Mouse (Mus musculus): Measurements from ENCODE around the gene Mei1. TPM values are rescaled to one million over a fixed set of nuclear protein-coding genes. Genes with fewer than 3 reads are reported as not detected.

Mei1 gene
- polyA plus RNA-seq (2012; ENCODE audit: low replicate concordance): not detected in 2 replicates

DNA sequence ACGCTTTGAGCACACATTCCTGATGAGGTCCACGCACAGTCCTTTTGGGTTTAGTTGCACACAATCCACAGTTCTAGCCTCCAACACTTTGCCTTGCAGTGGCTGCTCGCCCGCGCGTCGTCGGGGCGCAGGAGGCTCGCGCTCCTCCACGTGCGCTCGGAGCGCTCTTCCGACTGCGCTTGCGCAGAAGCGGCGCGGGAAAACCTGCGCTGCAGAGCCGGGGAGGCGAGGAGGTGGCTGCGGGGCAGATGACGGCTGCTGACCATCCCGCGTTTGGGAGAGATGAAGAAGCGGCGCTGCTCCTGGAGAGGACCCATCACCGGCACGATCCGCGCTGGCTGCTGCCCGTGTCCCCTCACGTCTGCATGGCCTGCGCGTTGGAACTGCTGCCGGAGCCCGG lies at the start of gene Mei1:
Gene Mei1 (plus strand): TSS at position 99 of the 400 bp plus-strand sequence.

DNA sequence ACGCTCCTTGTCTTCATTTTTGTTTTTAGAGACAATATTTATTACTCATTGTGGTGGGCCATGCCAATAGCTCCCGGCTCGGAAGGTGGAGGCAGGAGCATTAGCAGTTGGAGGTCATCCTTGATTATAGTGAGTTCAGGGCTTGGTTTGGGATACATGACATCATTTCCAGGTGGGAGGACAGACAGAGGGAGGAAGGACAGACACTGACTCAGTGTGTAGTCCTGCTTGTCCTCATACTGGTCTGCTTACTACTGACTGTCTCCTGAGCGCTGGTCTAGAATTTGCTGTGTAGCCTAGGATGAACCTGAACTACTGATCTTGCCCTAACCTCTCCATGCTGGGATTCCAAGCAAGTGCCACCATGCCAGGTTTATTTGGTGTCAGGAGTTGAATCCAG lies 36.0 kb upstream of the Mei1 start, which contains the start of gene Desi1:
Gene Desi1 (minus strand): TSS at position 101 of the 400 bp plus-strand sequence.

DNA sequence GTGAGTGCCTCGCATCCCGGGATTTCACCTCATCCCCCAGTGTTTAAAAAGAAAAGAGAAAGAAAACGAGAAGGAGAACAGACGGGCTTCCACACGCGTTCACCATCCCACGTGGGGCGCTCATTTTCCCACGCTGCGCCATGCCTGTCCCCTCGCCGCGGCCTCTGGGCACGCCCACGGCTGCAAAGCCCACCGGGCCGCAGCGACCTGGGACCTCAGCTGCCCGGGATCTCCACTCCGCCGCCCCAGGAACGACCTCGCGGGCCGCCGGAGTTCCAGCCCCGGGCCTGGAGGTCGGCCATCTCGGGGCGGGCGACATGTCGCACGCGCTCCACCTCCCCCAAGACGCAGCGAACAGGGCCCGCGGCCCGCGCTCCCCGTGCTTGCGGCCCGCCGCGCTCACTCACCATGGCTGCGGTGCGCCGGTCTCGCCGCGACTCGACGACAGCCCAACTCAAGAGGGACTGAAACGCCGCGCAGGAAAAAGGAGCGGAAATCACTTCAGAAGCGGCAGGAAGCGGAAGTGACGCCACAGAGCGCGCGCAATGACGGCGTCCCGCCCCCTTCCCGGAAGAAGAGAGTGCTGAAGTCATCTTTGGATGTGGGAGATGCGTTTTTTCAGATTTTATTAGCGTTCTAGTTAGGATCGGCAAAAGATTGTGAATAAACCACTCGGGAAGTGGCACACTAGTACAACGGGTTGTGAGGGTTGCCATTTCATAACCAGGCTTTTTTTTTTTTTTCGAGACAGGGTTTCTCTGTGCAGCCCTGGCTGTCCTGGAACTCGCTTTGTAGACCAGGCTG lies 22.5 kb upstream of the Mei1 start, which contains the start of gene Snu13:
Gene Snu13 (minus strand): TSS at position 519 of the 804 bp plus-strand sequence.

DNA sequence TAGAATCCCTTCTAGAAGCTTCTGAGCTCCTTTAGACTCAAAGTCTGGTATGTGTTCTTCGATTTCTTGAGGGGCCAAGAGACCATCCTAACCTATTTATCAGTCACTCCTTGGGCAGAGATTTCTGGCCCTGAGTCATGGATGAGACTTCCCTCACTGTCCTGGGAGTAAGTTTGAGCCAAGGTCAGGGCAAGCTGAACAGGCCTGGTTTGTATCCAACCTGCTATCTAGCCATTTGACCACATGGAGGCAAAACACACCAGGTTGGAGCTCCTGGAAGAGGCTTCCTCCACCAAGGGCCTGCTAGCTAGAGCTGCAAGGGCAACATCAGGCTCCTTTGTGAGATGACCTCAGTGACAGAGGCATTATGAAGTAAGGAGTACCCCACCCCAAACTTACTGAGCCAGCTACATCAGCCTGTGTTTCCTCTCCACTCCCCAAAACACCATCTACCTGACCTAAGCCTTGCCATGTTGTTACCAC lies 11.0 kb upstream of the Mei1 start, which contains the start of gene 4930407I10Rik:
Gene 4930407I10Rik (plus strand): TSS at position 433 of the 483 bp plus-strand sequence.

DNA sequence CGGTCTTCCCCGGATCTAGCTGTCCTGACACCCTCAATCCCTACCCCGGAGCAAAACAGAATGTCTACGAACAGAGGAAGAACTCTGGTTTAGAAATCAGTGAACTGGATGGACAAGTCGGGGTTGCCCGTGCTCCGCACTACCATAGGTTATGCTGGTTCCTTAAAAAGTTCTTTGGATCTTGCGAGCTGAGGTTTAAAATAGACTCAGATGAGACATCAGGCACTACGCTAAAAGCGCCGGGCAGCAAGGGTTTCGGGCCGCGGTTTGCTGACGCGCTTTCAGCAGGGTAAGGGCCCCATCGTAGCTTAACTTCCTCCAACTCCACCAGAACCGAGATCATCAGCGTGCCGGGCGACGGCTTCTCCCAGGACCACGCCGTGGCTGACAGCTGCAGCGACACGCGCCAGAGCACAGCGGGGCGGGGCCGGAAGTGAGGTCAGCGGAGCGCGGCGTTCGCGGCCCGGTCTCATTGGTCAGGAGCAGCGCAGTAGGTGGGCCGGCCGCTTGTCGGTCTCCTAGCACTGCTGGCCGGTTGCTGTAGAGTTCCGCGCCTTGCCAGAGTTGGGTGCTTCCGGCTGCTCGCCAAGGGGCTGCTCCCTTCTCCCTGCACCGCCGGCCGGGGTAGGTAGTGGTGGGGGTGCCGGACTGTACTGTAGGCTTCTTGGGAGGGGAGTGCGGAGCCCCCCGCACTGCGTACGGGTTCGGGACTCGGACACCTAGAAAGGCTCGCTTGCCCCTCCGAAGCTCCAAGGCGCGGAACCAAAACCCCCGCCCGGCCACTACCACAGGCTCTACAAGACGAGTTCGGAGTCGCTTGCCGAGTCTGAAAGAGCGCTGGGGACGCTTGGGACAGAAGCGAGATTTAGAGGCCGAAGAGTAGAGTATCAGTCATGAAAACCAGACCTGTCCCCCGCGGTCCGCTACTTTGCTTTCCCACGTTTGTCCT lies 57.9 kb downstream of the Mei1 start, which contains the start of gene Ccdc134:
Gene Ccdc134 (plus strand): TSS at position 497 of the 949 bp plus-strand sequence.

DNA sequence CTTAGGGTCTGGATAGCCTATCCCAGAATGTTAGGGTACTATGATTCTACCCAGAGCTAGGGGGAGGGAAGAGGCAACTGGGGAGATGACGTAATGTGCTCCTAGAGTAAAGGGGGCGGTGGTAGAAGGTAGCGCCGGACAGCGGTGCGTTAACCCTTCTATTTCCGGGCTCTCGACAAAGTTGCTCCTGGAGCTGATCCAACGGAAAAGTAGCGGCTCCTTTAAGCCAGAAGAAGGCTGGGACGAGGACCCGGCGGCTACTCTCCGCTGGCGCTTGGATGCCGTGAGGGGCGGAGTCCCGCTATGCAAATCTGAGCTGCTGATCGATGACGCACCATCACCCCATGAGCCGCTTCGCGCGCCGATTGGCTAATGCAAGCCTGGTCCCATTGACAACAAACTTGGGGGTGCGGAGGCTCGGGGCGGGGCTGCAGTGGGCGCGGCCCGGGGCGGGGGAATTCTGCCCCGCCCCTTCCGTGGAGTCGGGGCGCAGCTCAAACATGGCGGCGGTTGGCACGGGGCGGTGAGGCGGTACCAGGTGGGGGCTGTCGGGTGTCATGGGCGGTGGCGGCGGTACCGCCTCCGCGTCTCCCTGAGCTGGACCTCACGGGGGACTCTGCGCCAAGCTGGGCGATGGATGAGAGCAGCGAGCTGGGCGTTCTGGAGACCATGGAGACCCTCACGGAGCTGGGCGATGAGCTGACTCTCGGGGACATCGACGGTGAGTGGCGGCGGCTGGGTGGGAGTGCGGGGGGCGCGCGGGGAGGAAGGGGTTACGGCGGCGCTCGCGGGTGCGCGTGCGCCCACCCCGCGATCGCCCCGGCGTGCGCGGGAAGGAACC lies 77.2 kb downstream of the Mei1 start, which contains the start of gene Srebf2:
Gene Srebf2 (plus strand): TSS at position 412 of the 841 bp plus-strand sequence.

Other genes with a start within 250 kb of the Mei1 start
- gene Tob2, start 211.2 kb upstream of the Mei1 start, polyA plus RNA-seq (2012; ENCODE audit: low replicate concordance): 81.3 and 104 TPM in 2 replicates
- 4.9 and 15.2 TPM in 2 replicates for gene Phf5a, start 198.1 kb upstream of the Mei1 start, polyA plus RNA-seq (2012; ENCODE audit: low replicate concordance)
- gene Aco2, start 197.7 kb upstream of the Mei1 start, polyA plus RNA-seq (2012; ENCODE audit: low replicate concordance): 159 and 185 TPM in 2 replicates
- 79.7 and 137 TPM in 2 replicates for gene Polr3h, start 143.8 kb upstream of the Mei1 start, polyA plus RNA-seq (2012; ENCODE audit: low replicate concordance)
- gene Csdc2, start 133.2 kb upstream of the Mei1 start, polyA plus RNA-seq (2012; ENCODE audit: low replicate concordance): 0.75 and 1.6 TPM in 2 replicates
- gene Pmm1, start 109.1 kb upstream of the Mei1 start, polyA plus RNA-seq (2012; ENCODE audit: low replicate concordance): 126 and 148 TPM in 2 replicates
- gene 1700029P11Rik, start 89.5 kb upstream of the Mei1 start, polyA plus RNA-seq (2012; ENCODE audit: low replicate concordance): not detected in 2 replicates
- 4.7 and 11.7 TPM in 2 replicates for gene Xrcc6, start 82.2 kb upstream of the Mei1 start, polyA plus RNA-seq (2012; ENCODE audit: low replicate concordance)
- gene Desi1, start 36.1 kb upstream of the Mei1 start, polyA plus RNA-seq (2012; ENCODE audit: low replicate concordance): 67.1 and 216 TPM in 2 replicates
- 6.4 and 229 TPM in 2 replicates for gene Snu13, start 22.4 kb upstream of the Mei1 start, polyA plus RNA-seq (2012; ENCODE audit: low replicate concordance)
- gene 4930407I10Rik, start 10.8 kb upstream of the Mei1 start, polyA plus RNA-seq (2012; ENCODE audit: low replicate concordance): not detected in 2 replicates
- 3.6 and 19.0 TPM in 2 replicates for gene Ccdc134, start 57.9 kb downstream of the Mei1 start, polyA plus RNA-seq (2012; ENCODE audit: low replicate concordance)
- 411 and 741 TPM in 2 replicates for gene Srebf2, start 77.2 kb downstream of the Mei1 start, polyA plus RNA-seq (2012; ENCODE audit: low replicate concordance)
- 3.5 and 9.3 TPM in 2 replicates for gene Shisa8, start 142.8 kb downstream of the Mei1 start, polyA plus RNA-seq (2012; ENCODE audit: low replicate concordance)
- gene Tnfrsf13c, start 154.4 kb downstream of the Mei1 start, polyA plus RNA-seq (2012; ENCODE audit: low replicate concordance): 51.6 and 117 TPM in 2 replicates
- 74.9 and 105 TPM in 2 replicates for gene Cenpm, start 174.8 kb downstream of the Mei1 start, polyA plus RNA-seq (2012; ENCODE audit: low replicate concordance)
- not detected in 2 replicates for gene 1500009C09Rik, start 182.4 kb downstream of the Mei1 start, polyA plus RNA-seq (2012; ENCODE audit: low replicate concordance)
- 0.73 and 1.1 TPM in 2 replicates for gene Sept3, start 204.9 kb downstream of the Mei1 start, polyA plus RNA-seq (2012; ENCODE audit: low replicate concordance)
- not detected in 2 replicates for gene Wbp2nl, start 229.0 kb downstream of the Mei1 start, polyA plus RNA-seq (2012; ENCODE audit: low replicate concordance)

Data from leukemia stem cell, adult 10-12 weeks (primary cell).